Mouse (Mus musculus) cerebellum, postnatal 4 days (tissue): ENCODE measurements around the gene Trub1.

Experiments
- DNase-seq, 2 experiments: peaks; one replicate each; pipeline ENCODE4 v3.0.0; 2022; ENCODE audit warnings: low spot score in 2 of 2, mixed read lengths in 1 of 2

Trub1 gene

DNA sequence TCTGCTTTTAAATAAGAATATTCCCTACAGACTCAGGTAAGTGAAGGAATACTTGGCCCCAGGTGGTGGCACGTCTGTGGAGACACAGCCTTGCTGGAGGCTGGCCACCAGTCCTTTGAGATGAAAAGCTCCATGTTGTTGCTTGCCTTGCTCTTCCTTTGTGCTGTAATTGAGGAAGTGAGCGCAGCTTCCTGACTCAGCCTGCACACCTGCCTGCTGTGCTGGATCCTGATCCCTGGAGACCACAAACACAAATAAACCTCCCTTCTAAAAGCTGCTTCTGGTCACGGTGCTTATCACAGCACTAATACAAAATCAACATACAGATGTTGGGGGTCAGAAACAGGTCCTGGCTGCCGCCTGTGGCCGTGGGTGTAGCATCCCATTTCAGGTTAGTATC is 41.3 kb downstream of the Trub1 start:
- no peak for DNase-seq

DNA sequence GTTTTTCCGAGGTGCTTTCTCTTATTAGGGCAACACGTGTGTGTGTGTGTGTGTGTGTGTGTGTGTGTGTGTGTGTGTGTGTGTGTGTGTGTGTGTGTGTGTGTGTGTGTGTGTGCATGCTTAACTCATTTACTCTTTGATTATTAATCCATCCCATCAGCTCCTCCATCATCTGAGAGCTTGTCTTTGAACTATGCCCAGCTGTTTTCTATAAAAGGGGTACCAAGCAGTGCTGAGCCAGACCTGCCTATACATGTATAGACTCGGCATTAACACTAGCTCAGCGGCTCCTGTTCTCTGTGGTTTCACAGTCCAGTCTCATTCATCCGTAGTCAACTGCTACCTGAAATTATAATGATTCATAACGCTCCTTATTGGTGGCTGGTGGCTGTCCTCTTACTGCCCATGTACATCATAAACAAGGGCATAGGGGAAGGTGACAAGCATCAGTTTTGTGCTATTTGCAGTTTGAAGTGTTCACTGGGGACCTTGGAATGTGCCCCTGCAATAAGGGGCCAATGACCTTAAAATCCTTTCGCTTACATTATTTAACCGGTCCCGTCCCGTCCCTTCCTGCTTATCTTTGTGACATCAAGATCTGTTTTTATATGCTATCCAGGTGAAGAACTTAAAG is 45.5 kb downstream of the Trub1 start:
- DNase-seq: no peak

- no peak for DNase-seq
Measured at GRCm38 (mm10) chr19:57498884-57499410, 46.2 kb downstream of the Trub1 start.

DNA sequence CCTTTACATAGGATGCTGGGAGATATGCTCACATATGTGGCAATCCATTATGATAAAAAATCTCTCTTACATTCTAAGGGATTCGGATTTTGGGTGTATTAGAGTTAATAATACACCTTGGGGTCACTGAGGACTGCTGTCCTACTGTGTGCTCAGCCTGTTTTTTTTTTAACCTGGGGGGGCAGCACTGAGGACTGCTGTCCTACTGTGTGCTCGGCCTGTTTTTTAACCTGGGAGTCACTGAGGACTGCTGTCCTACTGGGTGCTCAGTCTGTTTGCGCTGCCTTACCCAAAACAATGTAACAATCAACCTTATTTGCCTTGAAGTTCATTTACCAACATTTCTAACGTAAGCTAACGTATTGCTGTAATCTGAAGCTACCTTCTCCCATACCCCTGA is 47.5 kb downstream of the Trub1 start:
- no peak for DNase-seq

DNA sequence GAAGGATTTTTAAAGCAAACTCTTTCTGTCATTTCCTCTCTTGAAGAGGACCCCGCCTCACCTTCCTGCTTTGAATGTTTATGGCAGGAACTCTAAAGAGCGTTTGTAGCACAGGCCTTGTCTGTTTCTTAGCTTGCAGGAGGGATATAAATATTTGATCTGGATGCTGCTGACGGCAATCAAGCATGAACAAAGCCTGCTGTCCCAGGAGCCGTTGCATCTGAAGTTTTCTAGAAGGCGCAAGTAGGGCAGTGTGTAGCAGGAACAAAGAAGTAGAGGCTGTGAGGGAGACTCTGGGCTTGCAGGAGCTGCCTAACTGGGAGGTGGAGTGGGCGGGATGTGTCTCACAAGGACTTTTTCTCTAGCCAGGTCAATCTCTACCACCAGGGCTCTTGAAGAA is 50.4 kb downstream of the Trub1 start:
- no peak for DNase-seq

DNA sequence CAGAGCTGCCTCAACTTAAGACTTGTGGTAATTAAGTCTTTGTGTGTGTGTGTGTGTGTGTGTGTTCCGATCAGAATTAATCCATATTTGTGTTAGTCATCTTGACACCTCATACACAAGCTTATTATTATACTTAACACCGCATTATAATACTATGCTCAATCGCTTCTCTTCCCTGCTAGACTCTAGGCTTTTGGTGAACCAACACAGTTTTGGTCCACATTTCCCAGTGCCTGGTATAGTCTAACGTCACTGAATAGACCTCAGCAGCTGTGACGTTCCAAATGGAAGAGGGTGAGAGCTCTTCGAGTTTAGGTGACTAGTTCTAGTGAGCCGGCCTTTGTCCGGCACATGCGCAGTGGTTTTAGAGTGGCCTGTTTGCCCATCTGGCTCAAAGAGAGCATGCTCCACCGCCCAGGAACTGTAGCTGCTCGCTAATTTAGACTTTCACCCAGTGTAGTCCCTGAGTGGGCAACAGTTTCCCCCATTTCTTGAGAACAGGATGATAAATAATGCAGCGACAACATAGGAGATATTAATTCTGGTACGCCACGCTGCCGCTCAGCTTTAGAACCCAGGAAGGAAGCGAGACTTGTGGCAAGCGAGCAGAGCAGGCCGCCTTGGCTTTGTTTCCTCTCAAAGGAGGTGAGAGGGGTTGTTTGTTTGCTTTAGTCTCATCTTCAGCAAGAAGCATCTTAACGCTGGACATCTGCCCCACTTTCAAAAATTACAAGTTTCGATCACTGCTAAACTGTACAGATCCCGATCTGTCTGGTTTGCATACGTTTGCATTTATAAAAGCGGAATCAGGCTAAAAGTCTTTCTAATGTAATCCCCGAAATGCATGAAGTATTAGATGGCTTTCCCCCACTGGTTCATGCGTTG is 52.6 kb downstream of the Trub1 start:
- DNase-seq: no peak

GRCm38 (mm10) chr19:57506591-57506990 is 53.9 kb downstream of the Trub1 start:
- DNase-seq: no peak

DNA sequence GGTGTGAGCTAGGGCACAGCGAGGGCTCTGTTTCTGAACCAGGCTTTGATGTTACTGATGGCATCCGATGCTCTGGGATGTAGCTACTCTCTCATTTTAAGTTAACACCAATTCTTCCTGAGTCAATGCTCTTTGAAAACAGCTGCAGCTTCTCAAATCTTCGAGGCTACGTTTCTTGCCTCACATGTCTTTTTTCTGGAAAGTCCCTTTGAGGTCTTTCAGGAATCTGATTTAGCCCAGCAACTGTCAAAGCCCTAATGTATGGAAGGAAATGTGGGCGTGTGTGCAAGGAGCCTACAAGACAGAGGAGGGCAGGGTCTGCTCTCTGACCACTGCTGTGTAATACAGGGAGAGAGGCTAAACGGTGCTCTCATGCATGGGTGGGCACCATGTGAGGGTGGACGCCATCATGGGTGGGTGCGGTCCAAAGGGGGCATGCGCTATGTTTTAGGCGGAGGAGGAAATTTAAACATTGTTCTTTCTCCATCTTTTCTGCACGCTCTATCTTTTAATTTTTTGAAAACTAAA is 55.6 kb downstream of the Trub1 start:
- no peak for DNase-seq

DNA sequence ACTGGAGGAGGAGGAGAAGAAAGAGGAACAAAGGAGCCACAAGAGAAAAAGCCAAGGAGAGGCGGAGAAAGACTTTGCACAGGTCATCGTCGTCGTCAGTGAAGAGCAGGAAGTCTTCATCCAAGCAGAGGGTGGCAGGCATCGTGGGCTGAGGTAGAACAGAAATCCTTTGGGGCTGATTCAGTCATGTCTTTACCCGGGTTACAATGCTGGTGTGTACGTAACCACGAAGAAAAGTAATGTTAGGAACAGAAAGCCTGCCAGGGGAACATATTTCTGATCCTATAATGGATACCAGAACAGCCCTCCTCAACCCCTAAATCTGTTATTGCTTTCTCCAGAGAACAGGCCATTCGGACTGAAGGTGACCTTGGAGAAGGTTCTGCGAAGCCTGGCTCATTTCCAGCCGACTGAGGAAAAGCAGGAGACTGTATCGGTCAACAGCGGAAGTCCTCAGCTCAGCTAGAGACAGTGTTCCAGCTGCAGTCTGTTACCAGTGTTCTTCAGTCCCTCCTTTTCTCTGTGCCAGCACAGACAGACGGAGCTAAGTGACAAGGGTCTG is 57.1 kb downstream of the Trub1 start:
- DNase-seq: peak in 1 of 2 experiments; percentile 14

DNA sequence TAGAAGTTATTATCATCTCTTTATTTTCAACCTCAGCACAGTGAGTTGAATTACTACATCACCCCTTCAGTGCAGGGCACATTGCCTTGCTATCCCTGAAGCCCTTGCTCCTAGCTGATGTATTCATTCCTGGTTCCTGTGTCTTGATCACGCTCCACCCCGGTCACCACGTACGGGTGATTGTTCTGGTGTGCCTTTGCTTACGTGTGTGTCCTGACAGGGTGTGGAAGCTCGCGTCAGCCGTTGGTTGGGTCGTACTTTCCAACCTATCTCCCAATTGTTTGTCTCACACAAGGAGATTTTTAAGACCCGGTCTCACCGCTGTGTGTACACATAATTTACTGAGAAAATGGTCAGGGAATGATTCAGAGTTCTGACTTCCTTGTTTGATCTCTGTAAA is 58.1 kb downstream of the Trub1 start:
- no peak for DNase-seq

GRCm38 (mm10) chr19:57513123-57513522 is 60.4 kb downstream of the Trub1 start:
- DNase-seq: no peak

DNA sequence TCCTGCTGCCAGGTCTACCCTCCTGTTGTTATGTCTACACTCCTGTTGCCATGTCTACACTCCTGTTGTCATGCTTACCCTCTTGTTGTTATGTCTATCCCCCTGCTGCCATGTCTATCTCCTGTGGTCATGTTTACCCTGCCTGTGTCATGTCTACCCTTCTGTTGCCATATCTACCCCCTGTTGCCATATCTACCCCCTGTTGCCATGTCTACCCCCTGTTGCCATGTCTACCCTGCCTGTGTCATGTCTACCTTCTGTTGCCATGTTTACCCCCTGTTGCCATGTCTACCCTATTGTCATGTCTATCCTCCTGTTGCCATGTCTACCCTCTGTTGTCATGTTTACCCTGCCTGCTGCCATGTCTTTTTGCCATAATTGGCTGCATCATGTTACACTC is 69.0 kb downstream of the Trub1 start:
- no peak for DNase-seq

DNA sequence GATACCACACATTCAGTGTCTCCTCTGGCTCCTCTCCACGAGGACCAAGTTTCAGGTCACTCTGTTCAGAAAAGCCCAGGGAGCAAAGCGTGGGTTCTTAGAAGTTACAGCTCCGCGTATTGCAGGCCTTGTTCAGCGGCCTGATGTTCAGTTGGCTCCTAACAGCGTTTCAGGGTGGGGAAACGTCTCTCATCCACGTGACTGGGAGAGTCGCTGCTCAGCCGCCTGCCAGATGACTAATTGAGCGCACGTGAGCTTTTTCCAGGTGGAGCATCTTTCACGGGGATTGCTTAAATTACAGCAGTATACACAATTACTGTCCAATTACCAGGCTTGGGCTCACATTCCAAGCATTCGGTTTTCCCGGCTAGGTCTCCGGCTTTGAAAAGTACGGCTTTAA is 70.7 kb downstream of the Trub1 start:
- DNase-seq: no peak

- no peak for DNase-seq
Measured at GRCm38 (mm10) chr19:57525693-57526092, 73.0 kb downstream of the Trub1 start.

GRCm38 (mm10) chr19:57530212-57530611 is 77.5 kb downstream of the Trub1 start:
- DNase-seq: no peak

DNA sequence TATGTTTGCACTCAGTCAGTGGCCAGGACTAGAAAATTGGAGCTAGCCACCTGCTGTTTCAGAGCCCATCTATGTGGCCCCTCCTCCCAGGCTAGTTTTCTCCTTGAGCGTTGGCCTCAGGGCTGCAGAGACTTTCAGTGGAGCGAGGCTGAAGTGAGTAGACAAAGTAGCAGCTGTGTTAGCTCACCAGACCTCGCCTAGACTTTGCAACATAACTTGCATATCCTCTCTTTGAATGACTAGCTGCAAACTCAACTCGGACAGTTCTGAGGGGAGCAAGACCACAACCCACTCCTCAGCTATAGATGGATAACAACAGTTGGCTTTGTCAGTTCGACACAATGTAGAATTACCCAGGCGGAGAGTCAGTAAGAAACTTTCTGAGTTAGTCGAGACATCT is 81.5 kb downstream of the Trub1 start:
- no peak for DNase-seq

DNA sequence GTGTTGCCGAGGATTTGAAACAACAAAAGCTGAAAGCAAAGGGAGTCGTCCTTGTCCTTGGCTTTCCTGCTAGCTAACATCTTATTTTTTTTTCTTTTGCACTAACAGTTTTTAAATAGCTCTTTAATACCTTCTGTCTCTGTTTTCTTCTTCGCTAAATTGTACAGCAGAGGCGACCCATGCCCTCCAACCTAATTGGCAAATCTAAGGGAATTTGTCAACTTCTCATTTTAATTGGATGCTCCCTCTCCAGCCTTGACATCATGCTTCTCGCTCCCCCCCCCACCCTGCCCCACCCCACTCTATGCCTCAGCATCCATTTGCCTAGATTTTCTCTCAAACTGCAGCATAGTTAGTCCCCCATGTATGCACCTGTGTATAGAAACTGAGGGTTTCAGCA is 83.8 kb downstream of the Trub1 start:
- DNase-seq: no peak

- no peak for DNase-seq
Measured at GRCm38 (mm10) chr19:57537510-57538182, 84.9 kb downstream of the Trub1 start.

DNA sequence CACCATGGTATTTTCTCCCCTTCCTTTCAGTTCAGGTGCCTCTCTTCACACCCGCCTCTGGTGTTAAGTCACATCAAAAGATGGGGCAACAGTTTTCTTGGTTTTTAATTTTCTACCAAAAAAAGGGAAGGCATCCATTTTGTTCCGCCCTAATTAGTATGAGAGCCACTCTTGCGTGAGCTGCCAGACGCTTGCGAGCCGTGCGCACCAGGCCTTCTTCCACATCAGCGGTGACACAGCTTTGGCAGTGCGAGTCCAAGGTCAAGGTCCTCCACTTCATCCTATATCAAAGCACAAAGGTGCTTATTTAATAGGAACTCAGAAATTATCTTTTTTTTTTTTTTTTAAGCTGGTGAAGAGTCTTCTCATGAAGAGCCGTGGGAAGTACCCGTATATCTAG is 87.4 kb downstream of the Trub1 start:
- DNase-seq: no peak
